Mouse (Mus musculus) layer of hippocampus, postnatal 10 days (tissue): ENCODE measurements around the gene Erp29. TPM values are rescaled to one million over a fixed set of nuclear protein-coding genes. Genes with fewer than 3 reads are reported as not detected.
A peak's percentile ranks its signal among the peaks of the same experiment; 100 is the strongest.

Experiments used
- DNase-seq, 2 experiments: peaks; one replicate each; pipeline ENCODE4 v3.0.0; 2021; ENCODE audit warnings: low spot score in 2 of 2
- total RNA-seq, 2 experiments: library from RNA; stranded (reverse); gene quantifications; 2 replicates each; pipeline ENCODE4 v1.2.3; 2021

Erp29 gene
- total RNA-seq, 2 experiments from 2014 or later, result 154 to 170 TPM

DNA sequence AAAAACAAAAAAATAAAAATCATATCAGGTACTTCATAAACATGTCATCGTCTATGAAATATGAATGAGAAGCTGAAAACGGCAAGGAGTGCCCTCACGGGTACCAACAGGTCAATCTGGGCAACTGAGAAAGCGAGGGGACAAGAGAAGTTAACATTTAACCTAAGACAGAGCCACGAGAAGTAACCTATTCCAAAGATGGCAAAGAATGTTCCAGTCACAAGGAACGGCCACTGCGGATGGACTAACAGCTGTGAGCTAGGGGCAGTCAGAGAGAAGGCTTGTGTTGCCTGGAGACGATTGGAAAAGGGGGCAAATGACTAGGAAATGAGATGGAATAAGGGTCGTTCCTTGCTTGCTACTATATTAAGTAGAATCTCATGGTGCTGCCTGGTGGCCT is 1.8 kb downstream of the Erp29 start:
- DNase-seq, result no peak

DNA sequence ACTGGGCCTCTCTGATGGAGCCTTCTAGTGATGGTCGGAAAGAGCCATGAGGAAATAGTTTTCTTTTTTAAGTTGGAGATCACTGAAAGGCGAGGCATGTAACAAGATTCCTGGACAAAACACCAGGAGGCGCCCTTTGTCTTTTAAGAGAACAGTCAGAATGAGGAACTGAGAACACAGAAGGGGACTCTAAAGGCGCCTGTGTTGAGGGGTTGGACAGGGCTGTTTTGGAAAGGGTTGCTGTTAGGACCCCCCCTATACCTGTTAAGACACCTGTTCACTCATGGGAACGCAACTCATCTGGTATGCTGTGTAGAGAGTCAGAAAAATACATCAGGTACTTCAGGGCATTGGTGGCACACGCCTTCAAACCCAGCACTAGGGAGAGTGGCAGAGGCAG is 2.3 kb downstream of the Erp29 start:
- DNase-seq, result peak; percentile 56 to 61

DNA sequence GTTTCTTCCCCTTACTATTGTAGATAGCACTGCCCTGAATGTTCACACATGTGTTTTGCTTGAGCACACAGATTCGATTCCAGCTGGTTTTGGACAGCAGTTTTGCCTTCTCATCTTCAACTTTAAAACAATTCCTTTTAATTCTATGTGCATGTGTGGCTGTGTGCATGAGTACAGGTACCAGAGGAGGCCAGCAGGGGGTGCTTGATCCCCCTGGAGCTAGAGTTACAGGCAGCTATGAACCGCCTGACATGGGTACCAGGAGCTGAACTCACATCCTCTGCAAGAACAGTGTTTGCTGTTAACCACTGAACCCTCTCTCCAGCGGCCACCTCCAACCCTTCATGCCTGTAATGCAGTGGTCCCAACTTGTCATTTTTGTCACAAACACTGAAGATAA is 3.9 kb downstream of the Erp29 start:
- no peak for DNase-seq

DNA sequence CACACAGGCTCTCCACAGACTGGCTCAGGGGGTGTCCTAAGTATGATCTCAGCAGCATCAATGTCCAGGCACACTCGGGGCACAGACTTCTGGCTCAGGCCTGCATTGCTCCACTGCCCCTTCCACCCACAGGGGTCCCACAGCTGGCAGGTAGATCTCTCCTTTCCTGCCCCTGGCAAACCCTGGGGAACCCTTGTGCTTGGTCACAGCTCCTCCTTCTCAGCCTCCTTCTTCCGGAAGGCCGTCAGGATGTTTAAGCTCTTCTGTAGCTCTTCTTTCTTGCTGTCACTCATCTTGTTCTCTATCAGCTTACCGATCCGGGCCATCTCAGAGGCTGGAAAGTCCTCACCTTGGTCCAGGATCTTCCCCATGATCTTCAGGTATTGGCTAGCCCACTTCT is 7.4 kb downstream of the Erp29 start:
- no peak for DNase-seq

DNA sequence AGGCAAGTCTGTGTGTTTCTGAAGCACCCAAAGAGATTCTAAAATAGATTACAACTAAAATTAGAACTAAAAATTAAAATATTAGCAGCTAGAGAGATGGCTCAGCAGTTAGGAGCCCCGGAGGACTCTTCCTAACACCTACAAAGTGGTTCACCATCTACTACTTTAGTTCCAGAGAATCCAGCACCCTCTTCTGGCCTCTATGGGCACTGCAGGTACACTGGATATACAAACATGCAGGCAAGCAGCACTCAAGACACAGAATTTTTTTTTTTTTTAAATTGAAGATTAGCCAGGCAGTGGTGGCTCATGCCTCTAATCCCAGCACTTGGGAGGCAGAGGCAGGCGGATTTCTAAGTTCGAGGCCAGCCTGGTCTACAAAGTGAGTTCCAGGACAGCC is 8.8 kb downstream of the Erp29 start:
- DNase-seq, result peak; percentile 63 to 66

DNA sequence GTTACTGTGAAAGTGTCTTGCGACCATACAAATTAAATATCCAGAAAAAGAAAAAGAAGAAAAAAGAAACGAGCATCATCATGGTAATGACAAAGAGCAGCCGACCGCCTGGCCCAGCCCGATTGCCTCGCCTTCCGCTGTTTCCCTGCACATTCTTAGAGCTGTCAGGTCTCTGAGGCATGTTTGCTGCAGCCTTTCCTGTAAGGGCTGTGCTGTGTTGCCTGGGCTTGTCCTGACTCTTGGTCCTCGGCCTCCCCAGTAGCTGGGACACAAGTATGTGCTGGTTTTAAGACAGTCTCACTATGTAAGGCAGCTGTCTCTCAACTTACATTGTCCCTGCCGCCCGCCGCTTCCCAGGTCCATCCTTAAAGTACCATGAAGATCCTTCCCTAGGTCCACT is 13.6 kb downstream of the Erp29 start:
- DNase-seq, result no peak

DNA sequence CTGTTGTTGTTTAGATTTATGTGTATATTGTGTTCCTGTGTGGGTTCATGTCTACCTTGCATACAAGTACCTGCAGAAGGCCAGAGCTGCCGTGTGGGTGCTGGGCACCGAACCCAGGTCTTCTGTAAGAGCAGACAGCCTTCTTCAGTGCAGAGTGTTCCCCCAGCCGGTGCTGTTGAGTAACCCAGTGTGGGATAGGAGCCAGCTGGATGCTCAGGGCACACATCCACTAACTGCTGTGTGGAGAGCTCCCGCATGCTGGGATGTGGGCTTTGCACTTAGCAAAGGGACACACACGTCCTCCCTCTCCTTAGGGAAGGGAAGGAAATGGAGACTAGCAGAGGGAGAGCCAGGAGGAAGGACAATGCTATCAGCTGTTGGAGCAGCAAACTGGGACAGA is 14.2 kb downstream of the Erp29 start:
- DNase-seq, result peak in 1 of 2 experiments; percentile 36

DNA sequence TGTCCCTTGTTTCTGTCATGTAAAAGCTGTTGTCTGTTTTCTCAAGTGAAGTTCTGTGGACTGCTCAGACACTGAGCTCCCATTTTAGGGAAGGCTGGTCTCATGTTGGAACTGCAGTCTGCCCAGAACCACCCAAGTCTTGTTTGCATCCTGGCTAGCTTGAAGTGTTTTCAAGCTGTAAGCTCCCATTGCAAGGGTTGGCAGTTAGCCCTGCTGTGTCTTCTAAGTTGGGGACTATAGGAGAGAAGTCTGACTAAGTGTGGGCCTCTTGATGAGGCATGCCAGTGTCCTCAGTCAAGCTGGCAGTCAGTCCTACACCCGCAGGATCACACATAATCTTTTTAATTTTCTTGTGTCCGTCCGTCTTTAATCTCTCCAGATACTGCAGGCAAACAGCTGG is 23.4 kb downstream of the Erp29 start:
- no peak for DNase-seq

DNA sequence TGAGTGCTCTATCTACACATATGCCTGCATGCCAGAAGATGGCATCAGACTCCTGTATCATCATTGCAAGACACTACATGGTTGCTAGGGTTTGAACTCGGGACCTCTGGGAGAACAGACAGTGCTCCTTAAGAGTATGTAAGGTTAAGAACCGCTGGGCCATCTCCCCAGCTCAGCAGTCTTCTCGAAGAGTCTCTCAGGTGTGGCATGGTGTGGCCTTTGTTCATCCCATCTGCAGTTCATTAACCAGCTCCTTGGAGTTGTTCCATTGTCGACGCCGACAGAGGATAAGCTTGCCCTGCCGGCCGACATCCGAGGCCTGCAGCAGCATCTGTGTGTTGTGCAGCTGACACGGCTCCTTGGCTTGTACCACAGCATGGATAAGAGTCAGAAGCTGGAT is 29.0 kb downstream of the Erp29 start:
- DNase-seq, result no peak

DNA sequence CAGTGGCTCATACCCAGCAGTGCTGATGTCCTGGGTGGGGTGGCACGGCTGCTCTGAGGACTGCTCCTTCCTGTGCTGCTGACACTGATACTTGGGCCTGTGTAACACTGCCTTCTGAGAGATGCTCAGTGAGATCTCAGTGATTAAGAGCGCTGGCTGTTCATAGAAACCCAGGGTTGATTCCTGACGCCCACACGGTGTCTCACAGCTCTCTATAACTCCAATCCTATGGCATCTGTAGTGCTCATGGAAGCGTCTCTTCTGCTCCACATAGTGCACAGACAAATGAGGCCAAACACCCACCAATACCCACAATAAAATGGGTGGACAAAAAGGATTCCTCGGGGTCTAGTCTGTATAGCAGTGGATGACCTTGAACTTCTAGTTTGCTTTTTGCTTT is 29.5 kb downstream of the Erp29 start:
- DNase-seq, result no peak

DNA sequence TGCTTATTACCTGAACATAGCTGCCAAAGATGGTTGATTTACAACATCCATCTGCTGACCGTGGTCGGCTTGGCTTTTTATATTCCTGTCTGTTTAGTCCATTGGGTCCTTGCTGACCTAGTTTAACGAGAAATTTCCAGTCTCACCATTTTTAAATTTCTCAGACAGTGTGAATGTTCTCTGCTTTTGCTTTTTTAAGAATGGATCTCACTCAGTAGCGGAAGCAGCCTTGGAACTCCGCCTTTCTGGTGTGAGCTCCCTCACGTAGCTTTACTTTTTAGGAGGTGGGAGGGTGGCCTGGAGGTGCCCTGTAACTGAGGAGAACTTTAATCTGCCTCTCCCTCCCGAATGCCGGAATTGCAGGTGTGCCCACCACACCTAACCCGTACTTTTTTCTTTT is 31.6 kb downstream of the Erp29 start:
- no peak for DNase-seq

DNA sequence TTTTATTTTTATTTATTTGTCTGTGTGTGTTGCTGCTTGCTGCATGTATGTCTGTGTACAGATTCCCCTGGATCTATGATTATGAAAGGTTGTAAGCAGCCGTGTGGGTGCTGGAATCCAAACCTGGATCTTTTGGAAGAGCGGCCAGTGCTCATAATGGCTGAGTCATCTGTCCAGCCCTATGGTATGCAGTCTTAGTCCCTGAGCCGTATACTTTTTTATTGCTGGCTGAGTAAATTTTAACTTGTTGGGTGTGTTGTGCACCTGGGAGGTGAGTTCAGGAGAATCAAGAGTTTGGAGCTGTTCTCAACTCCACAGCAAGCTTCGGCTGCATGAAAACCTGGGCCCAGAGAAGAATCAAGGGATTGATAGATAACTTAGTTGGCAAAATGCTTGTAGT is 41.3 kb downstream of the Erp29 start:
- DNase-seq, result no peak

DNA sequence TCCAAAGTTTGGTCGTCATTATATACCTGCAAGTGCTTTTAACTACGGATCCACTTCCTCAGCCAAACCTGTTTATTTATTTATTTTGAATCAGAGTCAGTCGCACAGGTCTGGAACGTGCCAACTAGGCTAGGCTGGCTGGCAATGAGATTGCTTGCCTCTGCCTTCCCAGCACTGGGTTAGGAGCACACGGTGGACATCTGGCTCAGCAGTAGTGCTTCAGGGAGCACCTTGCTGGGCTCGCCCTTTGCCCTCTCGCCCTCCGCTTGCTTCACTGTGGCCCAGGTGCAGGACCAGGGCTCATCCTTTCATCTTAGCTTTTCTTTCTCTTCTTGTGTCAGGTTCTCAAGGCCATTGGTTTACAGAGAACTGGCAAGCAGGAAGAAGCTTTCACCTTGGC is 44.5 kb downstream of the Erp29 start:
- DNase-seq, result no peak

DNA sequence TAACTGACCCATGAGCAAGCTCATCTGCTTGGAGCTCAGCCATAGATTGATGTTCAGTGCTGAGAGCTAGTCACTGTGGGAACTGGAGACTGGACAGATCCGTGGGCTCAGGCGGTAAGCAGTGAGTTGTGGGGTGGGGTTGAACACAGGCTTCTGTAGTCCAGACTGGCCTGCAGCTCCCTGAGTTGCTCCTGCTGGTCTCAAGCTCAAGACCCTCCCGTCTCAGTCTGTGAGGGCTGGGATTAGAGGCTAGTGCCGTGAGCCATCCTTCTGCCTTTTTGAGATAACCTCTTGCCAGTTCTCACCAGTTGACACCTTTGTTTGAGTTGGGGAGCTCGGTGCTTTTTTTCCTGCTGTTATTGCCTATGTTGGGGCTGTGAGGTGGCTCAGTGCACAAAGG is 51.5 kb downstream of the Erp29 start:
- DNase-seq, result no peak

DNA sequence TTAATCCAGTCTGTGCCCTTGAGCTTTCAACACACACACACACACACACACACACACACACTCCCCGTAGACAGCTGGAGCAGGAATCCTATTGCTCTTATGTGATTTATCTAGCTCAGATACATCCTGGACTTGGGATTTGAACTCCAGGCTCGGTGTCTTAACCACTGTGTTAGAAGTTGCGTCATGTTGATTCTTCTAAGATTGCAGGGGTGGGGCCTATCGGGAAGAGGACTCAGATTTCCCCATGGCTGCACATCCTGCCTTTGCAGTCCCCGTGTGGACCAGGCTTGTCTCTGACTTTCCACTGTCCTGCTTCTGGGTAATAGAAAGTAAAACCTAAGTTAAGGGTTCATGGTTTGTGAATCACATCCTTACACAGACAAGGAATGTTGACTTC is 52.2 kb downstream of the Erp29 start:
- no peak for DNase-seq

DNA sequence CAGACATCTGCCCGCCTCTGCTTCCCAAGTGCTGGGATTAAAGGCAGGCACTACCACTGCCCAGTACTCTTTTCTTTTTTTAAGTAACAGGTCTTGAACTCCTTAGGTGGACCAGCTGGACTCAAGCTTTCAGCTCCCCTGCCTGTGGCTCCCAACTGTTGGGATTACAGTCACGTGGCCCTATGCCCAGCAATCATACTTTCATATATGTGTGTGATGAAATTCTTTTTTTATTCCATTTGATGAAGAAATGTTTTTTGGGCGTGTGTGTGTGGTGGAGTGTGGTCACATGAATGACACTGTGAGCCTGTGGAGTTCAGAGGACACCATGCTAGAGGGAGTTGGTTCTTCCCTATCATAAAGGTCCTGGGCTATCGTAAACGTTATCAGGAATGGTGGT is 52.8 kb downstream of the Erp29 start:
- DNase-seq, result no peak

DNA sequence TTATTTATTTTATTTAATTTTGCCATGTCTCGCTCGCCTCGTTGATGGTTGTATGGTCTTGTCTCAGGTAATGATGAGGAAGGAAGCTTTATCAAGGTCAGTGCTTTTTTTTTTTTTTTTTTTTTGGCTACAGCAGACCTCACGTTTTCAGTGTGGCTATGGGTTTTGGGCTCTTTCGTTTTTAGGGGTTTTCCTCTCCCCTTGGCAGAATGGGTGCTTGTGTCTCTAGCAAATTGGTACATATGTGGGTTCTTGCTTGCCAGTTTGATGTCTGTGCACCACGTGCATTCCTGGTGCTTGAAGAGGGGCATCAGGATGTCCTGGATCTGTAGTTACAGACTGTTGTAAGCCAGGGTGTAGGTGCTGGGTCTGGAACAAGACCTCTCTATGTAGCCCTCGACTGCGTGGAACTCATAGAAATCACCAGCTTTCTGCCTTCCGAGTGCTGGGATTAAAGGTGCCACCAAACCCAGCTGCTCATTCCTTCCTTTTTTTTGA is 53.3 kb downstream of the Erp29 start:
- DNase-seq, result no peak

DNA sequence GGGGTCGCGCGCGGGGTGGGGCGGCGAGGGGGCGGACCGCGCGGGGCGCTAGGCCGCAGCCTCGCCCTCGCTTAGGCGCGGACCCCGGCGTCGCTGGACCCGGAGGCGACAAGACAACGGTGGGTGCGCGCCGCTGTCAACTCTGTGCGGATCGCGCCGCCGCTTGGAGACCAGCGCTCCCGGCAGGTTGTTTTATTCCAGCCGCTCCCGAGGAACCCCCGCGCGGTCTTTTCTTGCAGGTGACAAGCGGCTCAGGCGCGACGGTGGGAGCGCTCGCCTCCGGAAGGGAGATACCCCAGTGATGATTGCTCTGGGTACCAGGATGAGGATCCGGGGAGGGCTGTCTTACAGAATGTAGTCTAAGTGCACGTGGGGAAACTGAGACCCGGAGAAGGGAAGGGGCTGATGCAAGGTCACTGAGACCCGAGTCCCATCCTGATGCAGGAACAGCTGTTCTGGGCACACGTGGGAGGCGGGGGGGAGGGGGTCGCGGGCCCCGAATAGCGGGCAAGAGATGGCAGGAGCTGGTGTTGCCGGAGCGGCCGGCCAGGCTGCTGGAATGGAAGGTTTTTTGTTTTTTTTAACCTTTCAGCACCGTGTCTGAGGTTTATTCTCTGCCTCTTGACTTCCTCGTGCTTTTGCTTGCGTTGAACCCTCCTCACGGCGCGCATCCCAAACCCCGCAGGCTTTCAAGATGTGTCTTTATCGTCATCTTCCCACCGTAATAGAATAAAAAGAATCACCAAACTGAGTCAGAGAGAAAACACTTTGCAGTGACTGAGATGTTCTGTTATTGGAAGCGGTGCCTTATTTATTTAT is 54.0 kb downstream of the Erp29 start:
- no peak for DNase-seq

DNA sequence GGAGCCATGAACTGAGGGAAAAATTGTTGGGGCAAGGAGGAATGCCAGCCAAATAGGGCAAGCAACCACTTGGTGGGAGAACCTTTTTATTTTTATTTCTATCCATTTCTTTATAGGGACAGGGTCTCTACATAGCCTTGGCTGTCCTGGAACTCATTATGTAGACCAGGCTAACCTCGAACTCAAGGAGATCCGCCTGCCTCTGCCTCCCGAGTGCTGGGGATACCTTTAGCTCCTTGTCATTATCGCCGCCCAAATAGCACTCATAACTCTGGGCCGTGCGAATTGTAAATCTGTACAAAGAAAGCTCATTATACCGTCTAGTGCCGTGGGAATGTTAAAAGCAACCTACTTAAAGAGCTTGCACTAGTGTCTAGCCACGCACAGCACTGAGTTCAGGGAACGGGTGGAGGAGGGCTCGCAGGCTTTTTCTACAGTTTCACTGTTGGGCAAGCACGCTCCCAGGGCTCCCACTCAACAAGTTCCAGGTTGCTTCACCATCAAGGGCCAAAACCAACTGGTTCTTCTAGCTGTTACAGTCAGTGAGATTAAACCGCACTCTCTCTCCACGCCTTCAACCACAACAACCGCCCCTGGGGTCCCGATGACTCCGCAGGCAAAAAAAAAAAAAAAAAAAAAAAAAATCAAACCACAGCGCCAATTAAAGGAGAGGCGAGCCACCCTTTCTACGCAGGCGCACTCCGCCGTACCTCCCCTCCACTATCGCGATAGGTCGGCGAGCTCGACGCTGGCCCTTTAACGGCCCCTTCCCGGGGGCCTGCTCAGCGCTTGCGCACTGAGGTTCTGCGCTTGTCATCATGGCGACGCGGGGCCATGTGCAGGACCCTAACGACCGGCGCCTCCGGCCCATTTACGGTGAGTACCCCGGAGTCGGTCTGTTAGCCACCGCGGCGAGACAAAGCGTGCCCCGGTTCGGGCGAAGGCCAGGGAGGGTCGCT is 54.8 kb downstream of the Erp29 start, which contains the start of gene Naa25:
Gene Naa25 (plus strand): TSS at position 750 of the 959 bp plus-strand sequence.
- DNase-seq, result peak; percentile 94 to 95

DNA sequence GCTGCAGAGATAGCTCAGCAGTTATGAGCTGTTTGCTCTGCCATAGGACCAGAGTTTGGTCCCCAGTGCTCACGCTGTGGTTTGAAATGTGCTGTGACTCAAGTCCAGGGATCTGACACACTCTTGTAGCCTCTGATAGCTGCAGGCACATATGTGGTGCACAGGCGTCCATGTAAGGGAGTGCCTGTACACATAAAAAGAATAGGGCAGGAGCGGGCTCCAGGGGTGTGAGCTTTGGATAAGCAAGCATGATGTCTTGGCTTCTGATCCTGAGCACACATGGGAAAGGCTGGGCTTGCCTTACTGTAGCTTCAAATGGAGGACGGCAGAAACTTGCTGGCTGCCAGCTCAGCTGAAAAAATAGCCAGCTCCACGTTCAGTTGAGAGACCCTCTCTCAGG is 56.7 kb downstream of the Erp29 start:
- DNase-seq, result no peak

DNA sequence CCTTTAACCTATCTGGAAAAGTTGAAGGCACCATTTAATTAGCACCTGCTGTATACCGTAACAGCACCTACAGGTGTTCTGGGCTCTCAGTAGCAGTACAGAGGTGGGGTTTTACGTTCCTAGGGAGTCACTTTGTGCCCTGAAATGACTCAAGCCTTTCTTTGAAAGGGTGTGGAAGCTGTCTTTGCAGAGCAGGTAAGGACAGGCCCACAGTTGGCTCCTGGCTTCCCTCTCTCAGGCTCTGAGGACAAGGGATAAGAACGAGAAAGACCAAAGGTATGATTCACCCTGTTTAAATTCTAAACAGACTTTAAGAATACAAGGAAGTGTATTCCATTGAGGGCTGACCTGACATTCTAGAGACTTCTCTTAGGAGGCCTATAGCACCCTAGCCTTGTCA is 58.9 kb downstream of the Erp29 start:
- no peak for DNase-seq
